Mouse (Mus musculus) lung, embryonic 15.5 days (tissue): ENCODE data around the gene Rasgef1c. TPM values are rescaled to one million over a fixed set of nuclear protein-coding genes. Genes with fewer than 3 reads are reported as not detected.

Source experiments
- ATAC-seq: fragments of 200-750 bp; cut with Nextera tagmentation; 2 replicates; pipeline ENCODE4 v1.8.0; 2017; ENCODE audit warnings: moderate number of reproducible peaks, borderline replicate concordance; ENCODE audit not compliant: low FRiP score, low TSS enrichment; ENCODE audit errors: extremely low read depth
- H3K27ac ChIP-seq: fragments of 300-500 bp; sonication (generic); 2 replicates; pipeline ENCODE4 v1.5.1; 2015; ENCODE audit warnings: moderate library complexity, mild to moderate bottlenecking, inconsistent platforms
- H3K27me3 ChIP-seq: fragments of 300-500 bp; sonication (generic); 2 replicates; pipeline ENCODE4 v1.6.1; 2015; ENCODE audit warnings: inconsistent platforms
- H3K36me3 ChIP-seq: fragments of 300-500 bp; sonication (generic); 2 replicates; pipeline ENCODE4 v1.6.1; 2015; ENCODE audit warnings: inconsistent platforms
- H3K4me1 ChIP-seq: fragments of 300-500 bp; sonication (generic); 2 replicates; pipeline ENCODE4 v1.6.1; 2015; ENCODE audit warnings: inconsistent platforms
- H3K4me2 ChIP-seq: fragments of 300-500 bp; sonication (generic); 2 replicates; pipeline ENCODE4 v1.6.1; 2015; ENCODE audit warnings: inconsistent platforms, mild to moderate bottlenecking, moderate library complexity
- H3K4me3 ChIP-seq: fragments of 300-500 bp; sonication (generic); 2 replicates; pipeline ENCODE4 v1.5.1; 2015; ENCODE audit warnings: mild to moderate bottlenecking, inconsistent platforms
- H3K9ac ChIP-seq: fragments of 300-500 bp; sonication (generic); 2 replicates; pipeline ENCODE4 v1.6.1; 2015; ENCODE audit warnings: inconsistent platforms
- H3K9me3 ChIP-seq: fragments of 300-500 bp; sonication (generic); 2 replicates; pipeline ENCODE4 v1.6.1; 2016; ENCODE audit warnings: inconsistent platforms
- WGBS: fragments of 180-500 bp; shearing (Covaris S2); methylation state at CpG from one replicate; pipeline ENCODE4 v1.1.7; 2015; 5-methylcytosine and 5-hydroxymethylcytosine counted together
- polyA plus RNA-seq: library from polyadenylated mRNA; unstranded; fragments of >200 nt; fragmentation: Nextera tagmentation; extraction: Ambion mirVana; gene quantifications from 2 replicates; pipeline ENCODE4 v1.2.1, GENCODE M21; 2015

Rasgef1c gene
- polyA plus RNA-seq, 1 experiment from 2014 or later = 0.15 TPM

- Histone ChIP-seq H3K36me3 (no peaks in the 10 kb centered on the region), H3K9ac (no peak overlapping the region), H3K27me3 (no peaks in the 10 kb centered on the region; the same call in 1 of the 2 replicates), H3K27ac (no peak overlapping the region), H3K4me3 (no peak overlapping the region), H3K9me3 (no peaks in the 10 kb centered on the region), H3K4me2 (no peak overlapping the region), H3K4me1 (0 out of 2 replicates have a peak, but pooled peaks cover 9% of the 10 kb centered on the region)
- WGBS = 65% methylated on average over 6 of the region's 6 CpGs
- no peak for ATAC-seq
These were observed 26.0 kb downstream of the Rasgef1c start for GRCm38 (mm10) chr11:49927670-49928069.

- ATAC-seq = no peak
- H3K4me2 ChIP-seq = no peak overlapping the region
- H3K27me3 ChIP-seq = no peaks in the 10 kb centered on the region; the same call in 1 of the 2 replicates
- 39% methylated on average over 5 of the region's 5 CpGs for WGBS
- no peak overlapping the region for H3K9ac ChIP-seq
- H3K36me3 ChIP-seq = no peaks in the 10 kb centered on the region
- no peak overlapping the region for H3K4me3 ChIP-seq
- H3K27ac ChIP-seq = no peak overlapping the region
- H3K9me3 ChIP-seq = no peaks in the 10 kb centered on the region
- H3K4me1 ChIP-seq = 0 out of 2 replicates have a peak, but pooled peaks cover 9% of the 10 kb centered on the region
These were observed 29.5 kb downstream of the Rasgef1c start for GRCm38 (mm10) chr11:49931037-49931625.

DNA sequence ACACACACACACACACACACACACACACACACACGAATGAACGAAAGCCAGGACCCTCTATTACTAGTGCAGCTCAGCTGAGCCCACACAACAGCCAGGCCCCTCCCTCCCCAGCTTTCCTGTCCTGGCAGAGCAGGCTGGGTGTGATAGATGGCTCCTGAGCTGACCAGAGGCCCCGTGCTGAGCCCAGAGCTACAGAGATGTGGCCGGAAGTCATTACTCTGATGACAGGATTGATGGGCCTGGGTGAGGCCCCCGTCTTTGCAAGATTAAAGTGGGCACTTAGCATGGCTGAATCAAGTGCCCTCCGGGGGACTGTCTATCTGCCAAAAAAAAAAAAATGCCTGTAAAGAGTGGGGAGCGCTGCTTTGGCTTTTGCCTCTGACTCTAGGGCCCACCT, 30.2 kb downstream of the Rasgef1c start:
- 9% methylated on average over 7 of the region's 7 CpGs for WGBS
- no peak; the same call in 1 of the 2 replicates for ATAC-seq
- H3K9me3 ChIP-seq = no peaks in the 10 kb centered on the region
- H3K27me3 ChIP-seq = no peaks in the 10 kb centered on the region; the same call in 1 of the 2 replicates
- H3K27ac ChIP-seq = no peak overlapping the region
- H3K4me2 ChIP-seq = no peak overlapping the region
- no peak overlapping the region for H3K4me3 ChIP-seq
- H3K4me1 ChIP-seq = 0 out of 2 replicates have a peak, but pooled peaks cover 9% of the 10 kb centered on the region
- H3K9ac ChIP-seq = no peak overlapping the region
- H3K36me3 ChIP-seq = no peaks in the 10 kb centered on the region

DNA sequence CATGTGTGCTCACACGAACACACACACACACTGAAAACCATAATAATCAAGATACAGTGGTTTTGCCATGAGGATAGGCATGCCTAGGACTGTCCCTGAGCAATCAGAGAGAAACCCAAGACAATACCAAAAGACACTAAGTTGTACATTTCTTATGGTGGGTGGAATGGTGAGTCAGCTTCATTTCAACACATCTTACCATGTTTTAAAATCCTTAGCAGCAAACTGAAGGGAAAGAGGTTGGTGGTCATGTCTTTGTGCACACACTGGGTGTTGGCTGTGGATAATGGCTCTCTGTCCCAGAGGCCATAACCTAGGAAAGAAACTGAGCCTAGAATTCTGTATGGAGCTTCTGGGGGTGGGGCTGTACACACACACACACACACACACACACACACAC, 32.2 kb downstream of the Rasgef1c start:
- Histone ChIP-seq H3K27ac (no peak overlapping the region), H3K4me1 (0 out of 2 replicates have a peak, but pooled peaks cover 9% of the 10 kb centered on the region), H3K36me3 (no peaks in the 10 kb centered on the region), H3K9me3 (no peaks in the 10 kb centered on the region), H3K4me2 (no peak overlapping the region), H3K4me3 (no peak overlapping the region), H3K27me3 (no peaks in the 10 kb centered on the region), H3K9ac (no peak overlapping the region)
- WGBS = 71% methylated on average over 1 of the region's 1 CpGs
- no peak for ATAC-seq

GRCm38 (mm10) chr11:49934322-49934721, 32.7 kb downstream of the Rasgef1c start:
- WGBS = 36% methylated on average over 10 of the region's 10 CpGs
- Histone ChIP-seq H3K4me2 (no peak overlapping the region), H3K9ac (no peak overlapping the region), H3K4me3 (no peak overlapping the region), H3K4me1 (0 out of 2 replicates have a peak, but pooled peaks cover 9% of the 10 kb centered on the region), H3K9me3 (no peaks in the 10 kb centered on the region), H3K27ac (no peak overlapping the region), H3K36me3 (no peaks in the 10 kb centered on the region), H3K27me3 (no peaks in the 10 kb centered on the region)
- ATAC-seq = no peak

- WGBS = 42% methylated on average over 9 of the region's 9 CpGs
- H3K27ac ChIP-seq = no peak overlapping the region
- no peak for ATAC-seq
- H3K36me3 ChIP-seq = no peaks in the 10 kb centered on the region
- H3K4me3 ChIP-seq = no peak overlapping the region
- no peaks in the 10 kb centered on the region for H3K9me3 ChIP-seq
- no peak overlapping the region for H3K4me2 ChIP-seq
- no peak overlapping the region for H3K9ac ChIP-seq
- H3K27me3 ChIP-seq = no peaks in the 10 kb centered on the region
- H3K4me1 ChIP-seq = 0 out of 2 replicates have a peak, but pooled peaks cover 4% of the 10 kb centered on the region
These were observed 34.8 kb downstream of the Rasgef1c start for GRCm38 (mm10) chr11:49936458-49936857.

DNA sequence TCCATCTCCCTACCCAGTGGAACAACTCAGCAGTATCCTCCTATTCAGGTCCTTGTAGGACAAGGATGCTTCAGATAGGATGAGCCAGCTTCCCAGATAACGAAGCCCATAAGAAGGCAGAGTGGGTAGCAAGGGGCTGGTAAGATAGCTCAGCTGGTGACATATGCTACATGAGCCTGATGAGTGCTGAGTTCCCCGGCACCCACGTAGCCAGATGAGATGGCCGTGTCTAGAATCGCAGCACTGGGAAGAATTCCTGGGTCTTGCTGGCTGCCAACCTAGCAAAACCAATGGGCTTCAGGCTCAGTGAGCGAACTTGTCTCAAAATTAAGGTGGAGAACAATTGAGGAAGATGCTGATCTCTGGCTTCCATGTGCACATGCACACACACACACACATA, 36.1 kb downstream of the Rasgef1c start:
- no peak overlapping the region for H3K4me2 ChIP-seq
- no peaks in the 10 kb centered on the region for H3K27me3 ChIP-seq
- H3K36me3 ChIP-seq = no peaks in the 10 kb centered on the region
- WGBS = 87% methylated on average over 6 of the region's 6 CpGs
- H3K4me1 ChIP-seq = no peaks in the 10 kb centered on the region
- H3K9ac ChIP-seq = no peak overlapping the region
- no peaks in the 10 kb centered on the region for H3K9me3 ChIP-seq
- H3K4me3 ChIP-seq = no peak overlapping the region
- no peak overlapping the region for H3K27ac ChIP-seq
- no peak for ATAC-seq

DNA sequence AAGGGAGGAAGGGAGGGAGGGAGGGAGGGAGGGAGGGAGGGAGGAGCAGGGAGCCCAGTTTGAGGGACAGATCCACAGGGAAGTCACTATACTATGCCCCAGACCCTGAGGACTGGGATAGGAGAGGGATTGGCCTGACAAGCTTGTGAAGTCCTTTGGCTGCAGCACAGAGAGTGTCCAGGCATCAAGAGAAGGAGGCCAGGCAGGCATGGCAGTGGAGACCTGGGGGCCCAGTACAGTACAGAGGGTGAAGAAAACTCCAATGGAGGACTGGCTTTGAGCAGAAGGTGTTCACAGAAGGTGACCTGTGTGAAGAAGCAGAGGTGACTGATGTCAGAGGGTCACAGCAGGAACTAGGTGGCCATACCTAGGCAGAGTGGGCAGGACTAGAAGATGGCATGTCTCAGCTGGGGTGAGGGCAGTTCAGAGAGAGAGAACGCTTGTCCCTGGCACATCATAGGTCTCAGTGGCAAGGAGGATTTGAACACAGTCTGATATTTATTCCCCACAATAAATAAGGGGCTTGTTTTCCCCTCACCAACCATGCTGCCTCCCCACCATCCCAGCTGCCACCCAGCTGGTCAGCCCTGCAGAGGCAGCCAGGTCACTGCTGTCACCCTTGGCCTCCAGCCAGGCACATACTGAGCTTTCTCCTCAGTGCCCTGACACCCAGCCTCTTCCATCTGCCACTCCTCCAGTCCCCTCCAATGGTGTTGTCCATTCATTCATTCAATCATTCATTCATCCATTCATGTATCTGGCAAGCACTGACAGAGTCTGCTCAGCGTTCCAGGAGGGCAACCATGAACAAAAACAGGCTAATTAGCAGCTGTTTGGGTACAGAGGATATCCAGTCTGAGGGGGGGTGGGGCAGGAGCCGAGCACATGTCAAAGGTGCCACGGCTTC, 36.9 kb downstream of the Rasgef1c start:
- H3K4me1 ChIP-seq = no peaks in the 10 kb centered on the region
- H3K9me3 ChIP-seq = no peaks in the 10 kb centered on the region
- 59% methylated on average over 4 of the region's 4 CpGs for WGBS
- no peak overlapping the region for H3K9ac ChIP-seq
- no peaks in the 10 kb centered on the region for H3K27me3 ChIP-seq
- H3K4me3 ChIP-seq = no peak overlapping the region
- no peak overlapping the region for H3K27ac ChIP-seq
- H3K36me3 ChIP-seq = no peaks in the 10 kb centered on the region
- no peak for ATAC-seq
- H3K4me2 ChIP-seq = no peak overlapping the region

DNA sequence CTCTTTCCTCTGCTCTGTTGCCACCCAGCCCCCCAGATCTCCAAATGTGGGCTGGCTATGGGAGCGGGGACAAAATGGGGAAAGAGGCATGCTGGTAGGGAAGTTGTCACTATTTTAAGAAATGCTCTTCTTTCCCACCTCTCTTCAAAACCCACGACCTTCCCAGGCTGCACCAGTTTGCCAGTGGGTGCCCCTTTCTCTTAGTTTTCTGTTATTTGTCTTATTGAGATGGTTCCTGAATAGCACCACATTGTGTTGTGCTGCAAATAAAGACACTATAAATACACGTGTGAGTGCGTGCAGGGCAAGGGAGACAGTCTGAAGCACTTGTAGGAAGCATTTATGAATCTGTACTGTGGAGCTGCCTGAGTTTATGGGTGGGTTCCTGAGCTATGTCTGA, 41.2 kb downstream of the Rasgef1c start:
- Histone ChIP-seq H3K36me3 (no peaks in the 10 kb centered on the region), H3K27me3 (no peaks in the 10 kb centered on the region), H3K9me3 (no peaks in the 10 kb centered on the region), H3K4me1 (no peaks in the 10 kb centered on the region), H3K4me2 (no peak overlapping the region), H3K9ac (no peak overlapping the region), H3K27ac (no peak overlapping the region), H3K4me3 (no peak overlapping the region)
- 65% methylated on average over 4 of the region's 4 CpGs for WGBS
- no peak for ATAC-seq

- ATAC-seq = no peak
- Histone ChIP-seq H3K4me2 (no peak overlapping the region), H3K9ac (no peak overlapping the region), H3K4me1 (no peaks in the 10 kb centered on the region), H3K4me3 (no peak overlapping the region), H3K36me3 (no peaks in the 10 kb centered on the region), H3K27ac (no peak overlapping the region), H3K27me3 (no peaks in the 10 kb centered on the region), H3K9me3 (no peaks in the 10 kb centered on the region)
- WGBS = 81% methylated on average over 5 of the region's 5 CpGs
These were observed 42.3 kb downstream of the Rasgef1c start for GRCm38 (mm10) chr11:49943901-49944300.

GRCm38 (mm10) chr11:49945726-49946125, 44.1 kb downstream of the Rasgef1c start:
- Histone ChIP-seq H3K27ac (no peak overlapping the region), H3K9me3 (no peaks in the 10 kb centered on the region), H3K4me2 (no peak overlapping the region), H3K36me3 (no peaks in the 10 kb centered on the region), H3K4me1 (no peaks in the 10 kb centered on the region), H3K4me3 (no peak overlapping the region), H3K27me3 (no peaks in the 10 kb centered on the region), H3K9ac (no peak overlapping the region)
- 91% methylated on average over 4 of the region's 4 CpGs for WGBS
- no peak for ATAC-seq

GRCm38 (mm10) chr11:49949839-49950238, 48.2 kb downstream of the Rasgef1c start:
- Histone ChIP-seq H3K36me3 (no peaks in the 10 kb centered on the region), H3K4me3 (no peak overlapping the region), H3K27me3 (peaks cover under 1% of the 10 kb centered on the region; the same call in 1 of the 2 replicates), H3K4me2 (no peak overlapping the region), H3K4me1 (no peaks in the 10 kb centered on the region), H3K27ac (no peak overlapping the region), H3K9me3 (no peaks in the 10 kb centered on the region), H3K9ac (no peak overlapping the region)
- no peak for ATAC-seq
- WGBS = 77% methylated on average over 5 of the region's 5 CpGs
